Mouse (Mus musculus) adrenal gland (tissue): ENCODE measurements at regions not wholly inside any gene's neighbourhood (a gene's known extent, or its start where the extent isn't known, plus 50 kb on each side); places are given as distances from the start of the nearest gene placed in this dataset.

ENCODE experiments used
- intact Hi-C: fragments of 180-260 bp; cut with DNase I; formaldehyde crosslinking; loops from one replicate; pipeline ENCODE4 v1.15.1; 2025

DNA sequence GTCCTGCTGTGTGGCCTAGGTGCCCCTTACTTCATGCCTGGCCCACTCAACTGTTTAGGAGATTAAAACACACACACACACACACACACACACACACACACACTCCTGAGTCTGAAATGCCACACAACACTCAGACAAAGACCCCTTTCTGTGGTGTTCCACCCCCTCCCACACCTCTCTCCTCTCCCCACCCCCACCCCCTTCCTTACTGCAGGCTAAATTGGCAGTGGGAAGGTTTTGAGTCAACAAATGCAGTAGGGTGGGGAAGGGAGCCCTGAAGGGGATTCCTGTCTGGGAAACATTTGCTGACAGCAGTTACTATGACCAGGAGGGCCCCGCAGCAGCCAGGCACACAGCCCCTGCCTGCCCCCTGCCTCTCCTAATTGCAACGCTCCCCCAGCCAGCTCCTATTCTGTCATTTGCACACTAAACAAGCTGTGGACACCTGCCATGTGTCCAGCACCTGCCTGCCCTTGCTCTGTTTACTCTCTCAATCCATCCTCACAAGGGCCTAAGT, 69.5 kb downstream of the Ephb3 start:
- intact Hi-C loops, result no loop called here

- intact Hi-C loops, result no loop called here
Observed at GRCm38 (mm10) chr16:21277789-21278342, 73.3 kb downstream of the Ephb3 start.

DNA sequence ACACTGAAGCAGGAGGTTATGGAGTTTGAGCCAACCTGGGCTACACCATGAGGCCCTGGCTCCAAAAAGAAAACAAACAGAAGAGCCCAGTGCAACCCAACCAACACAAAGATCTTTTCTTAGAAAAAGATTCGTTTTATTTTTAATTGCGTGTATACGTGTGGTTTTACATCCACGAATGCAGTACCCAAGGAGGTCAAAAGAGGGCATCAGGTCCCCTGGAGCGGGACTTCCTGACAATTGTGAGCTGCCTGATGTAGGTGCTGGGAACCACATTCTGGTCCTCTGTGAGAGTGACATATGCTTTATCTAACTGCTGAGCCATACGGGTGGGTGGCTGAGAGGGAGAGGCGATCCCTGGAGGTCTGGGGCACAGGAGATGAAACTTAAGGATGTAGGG, 73.8 kb downstream of the Ephb3 start:
- intact Hi-C loops, result no loop called here

GRCm38 (mm10) chr16:21280200-21280627, 75.7 kb downstream of the Ephb3 start:
- intact Hi-C loops, result no loop called here

GRCm38 (mm10) chr16:21281958-21282730, 77.6 kb downstream of the Ephb3 start:
- intact Hi-C loops, result no loop called here

DNA sequence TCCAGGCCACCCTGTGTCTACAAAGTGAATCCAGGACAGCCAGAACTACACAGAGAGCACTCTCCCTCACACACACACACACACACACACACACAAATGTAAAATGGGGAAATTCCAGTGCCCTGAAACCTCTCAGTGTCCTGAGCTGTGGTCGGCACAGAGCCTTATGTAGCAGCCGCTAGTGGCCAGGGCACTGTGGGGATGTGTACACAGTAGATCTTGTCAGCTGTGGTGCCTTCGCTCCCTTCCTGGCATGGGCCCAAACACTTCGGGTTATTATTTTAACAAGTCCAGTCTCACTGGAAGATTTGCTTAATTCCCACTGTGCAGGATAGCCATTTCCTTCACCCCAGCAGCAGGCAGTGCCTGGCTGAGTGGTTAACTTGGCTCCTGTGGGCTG, 81.5 kb downstream of the Ephb3 start:
- intact Hi-C loops, result no loop called here

DNA sequence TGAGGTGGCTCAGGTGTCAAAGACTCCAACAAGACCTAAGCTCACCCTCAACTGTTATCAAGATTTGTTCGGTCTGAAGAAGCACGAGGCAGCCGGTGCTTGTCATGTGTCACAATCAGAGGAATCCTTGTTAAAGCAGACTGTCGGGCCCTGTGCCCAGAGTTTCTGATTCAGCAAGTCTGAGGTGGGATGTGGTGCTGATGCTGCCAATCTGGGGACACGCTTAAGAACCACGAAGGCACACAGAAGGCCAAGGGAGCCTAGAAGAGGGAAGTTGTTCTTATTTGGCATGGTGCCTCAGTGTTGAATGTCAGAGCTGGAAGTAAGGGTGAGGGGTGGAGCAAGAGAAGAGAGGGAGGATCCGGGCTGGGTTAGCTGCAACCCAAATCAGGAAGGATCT, 85.0 kb downstream of the Ephb3 start:
- intact Hi-C loops, result no loop called here

DNA sequence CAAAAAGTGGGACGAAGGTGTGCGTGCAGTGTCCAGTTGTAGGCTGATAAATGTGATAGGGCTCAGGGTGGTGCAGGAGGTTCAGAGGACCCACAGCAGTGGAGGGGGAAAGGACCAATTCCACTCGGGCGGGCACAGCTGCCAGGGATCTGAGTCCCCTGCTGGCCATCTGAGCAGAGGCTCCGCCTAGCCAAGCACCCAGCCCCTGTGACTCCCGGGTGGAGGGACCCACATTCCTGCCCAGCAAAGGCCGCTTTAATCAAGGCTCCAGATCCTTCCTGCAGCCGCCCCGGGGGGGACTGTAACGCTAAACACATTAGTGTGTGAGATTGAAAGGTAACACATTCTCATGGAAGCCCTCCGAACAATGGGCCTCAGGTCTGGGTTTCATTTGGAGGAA, 88.5 kb downstream of the Ephb3 start:
- intact Hi-C loops, result no loop called here

DNA sequence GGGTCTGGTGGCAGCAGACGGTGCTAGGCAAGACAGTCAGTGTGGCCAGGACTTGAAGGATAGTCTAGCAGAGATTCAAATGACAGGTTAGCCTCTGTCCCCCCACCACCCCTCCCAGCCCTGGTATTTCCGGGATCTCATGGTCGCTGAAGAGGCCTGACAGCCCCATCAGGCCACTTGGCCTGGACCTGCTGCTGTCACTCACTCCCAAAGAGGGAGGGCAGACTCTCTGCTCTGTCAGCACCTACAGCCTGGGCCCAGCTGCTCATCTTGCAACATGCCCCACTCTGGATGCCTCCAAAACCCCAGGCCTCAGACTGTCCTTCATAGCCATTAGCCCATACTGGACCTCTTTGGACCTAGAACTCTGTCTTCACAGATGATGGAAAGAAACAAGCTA, 89.0 kb downstream of the Ephb3 start:
- intact Hi-C loops, result no loop called here

- intact Hi-C loops, result no loop called here
Observed at GRCm38 (mm10) chr16:21294677-21295411, 90.3 kb downstream of the Ephb3 start.

GRCm38 (mm10) chr16:21295956-21296733, 91.6 kb downstream of the Ephb3 start:
- intact Hi-C loops, result no loop called here

DNA sequence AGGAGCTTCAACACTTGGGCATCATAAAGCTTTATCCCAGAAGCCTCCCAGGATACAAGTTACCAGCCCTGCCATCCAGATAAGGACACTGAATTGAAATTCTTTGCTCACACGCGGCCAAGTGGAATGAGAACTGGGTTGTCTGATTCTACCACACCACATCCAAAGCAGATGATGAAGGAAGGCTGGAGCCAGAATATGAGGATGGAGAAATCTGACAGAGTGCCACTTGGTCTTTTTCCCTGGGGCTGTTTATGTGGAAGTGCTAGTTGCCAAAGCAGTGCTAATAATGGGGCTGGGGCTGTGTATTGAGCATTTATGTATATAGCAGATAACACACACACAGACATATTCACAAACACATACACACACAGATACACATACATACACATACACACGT, 92.2 kb downstream of the Ephb3 start:
- intact Hi-C loops, result no loop called here

DNA sequence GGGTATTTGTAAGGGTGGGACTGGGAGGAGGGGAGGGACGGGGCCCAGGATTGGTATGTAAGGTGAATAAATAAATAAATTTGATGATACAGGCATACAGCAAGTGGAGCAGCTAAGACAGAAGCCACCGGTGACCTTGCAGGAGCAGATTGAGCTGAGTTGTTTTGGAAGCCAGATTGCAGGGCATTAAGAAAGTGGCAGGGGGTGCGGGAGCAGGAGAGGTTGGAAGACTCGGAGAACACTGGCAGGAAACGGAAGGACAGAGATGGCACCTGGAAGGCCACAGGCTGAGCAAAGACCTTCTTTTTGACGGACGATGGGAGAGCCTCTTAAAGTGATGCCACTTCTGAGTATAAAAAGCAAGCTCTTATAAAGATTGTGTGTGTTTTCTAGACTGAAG, 94.3 kb downstream of the Ephb3 start:
- intact Hi-C loops, result no loop called here

GRCm38 (mm10) chr16:21305859-21306258, 101.3 kb downstream of the Ephb3 start:
- intact Hi-C loops, result no loop called here

DNA sequence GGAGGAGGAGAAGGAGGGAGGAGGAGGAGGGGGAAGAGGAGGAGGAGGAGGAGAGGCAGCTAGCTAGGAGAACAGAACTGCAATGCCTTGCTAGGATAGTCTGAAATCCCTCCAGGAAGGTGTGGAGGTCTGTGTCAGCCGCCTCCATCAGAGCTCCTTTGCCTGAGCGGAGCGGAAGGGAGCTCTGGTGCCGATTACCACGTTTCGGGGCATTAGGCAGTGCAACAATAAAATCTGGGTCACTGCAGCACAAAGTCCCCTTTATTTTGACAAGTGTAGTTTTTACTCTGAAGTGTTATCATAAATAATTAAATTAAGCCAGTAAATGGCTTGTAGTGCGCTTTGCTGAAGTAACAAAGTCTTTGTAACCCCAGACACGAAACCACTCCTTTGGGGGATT, 104.0 kb downstream of the Ephb3 start:
- intact Hi-C loops, result no loop called here

- intact Hi-C loops, result no loop called here
Observed at GRCm38 (mm10) chr16:21310636-21311615, 106.4 kb downstream of the Ephb3 start.

DNA sequence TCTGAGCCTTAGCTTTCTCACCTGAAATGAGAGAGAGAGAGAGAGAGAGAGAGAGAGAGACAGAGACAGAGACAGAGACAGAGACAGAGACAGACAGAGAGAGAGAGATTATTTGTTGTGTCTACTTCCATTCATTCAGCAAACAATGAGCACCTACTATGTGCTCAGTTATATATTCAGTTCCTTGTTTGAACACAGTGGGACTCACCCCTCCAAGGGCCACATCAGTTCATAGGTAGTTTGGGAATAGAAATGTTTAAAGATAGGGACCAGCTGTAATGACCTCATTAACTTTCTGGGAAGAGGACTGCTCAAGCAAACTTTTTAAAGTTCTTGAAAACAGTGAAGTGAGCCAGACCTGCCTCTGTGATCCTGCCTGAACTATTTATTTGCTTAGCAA, 107.2 kb downstream of the Ephb3 start:
- intact Hi-C loops, result no loop called here

- intact Hi-C loops, result no loop called here
Observed at GRCm38 (mm10) chr16:21315751-21316151, 107.2 kb upstream of the Vps8 start.

GRCm38 (mm10) chr16:21318009-21318639, 104.8 kb upstream of the Vps8 start:
- intact Hi-C loops, result no loop called here
